Mouse (Mus musculus): ENCODE measurements around the gene Katnal1. TPM values are rescaled to one million over a fixed set of nuclear protein-coding genes. Genes with fewer than 3 reads are reported as not detected.

Katnal1 gene
- polyA plus RNA-seq, 1 experiment from 2014 or later: 4.3 TPM

GRCm38 (mm10) chr5:148831596-148832257, 97.4 kb downstream of the Katnal1 start:
- Histone ChIP-seq H3K9ac (replicated peaks; ENCODE audit: low read depth) (0 out of 2 replicates have a peak overlapping the region, but pooled peaks have one; percentile 1), H3K4me3 (ENCODE audit: low read depth, low read length) (peak overlapping the region; percentile 20; the same call in 1 of the 2 replicates), H3K27ac (ENCODE audit: low read length) (no peak overlapping the region), H3K4me1 (ENCODE audit: insufficient read depth, low read depth, low read length) (no peaks in the 10 kb centered on the region; the same call in 1 of the 2 replicates), H3K4me2 (replicated peaks; ENCODE audit: low read depth, low read length) (peak overlapping the region; percentile 49), H3K9me3 (ENCODE audit: low read length) (no peaks in the 10 kb centered on the region), H3K27me3 (replicated peaks; ENCODE audit: insufficient read depth, low read length) (0 out of 2 replicates have a peak, but pooled peaks cover 6% of the 10 kb centered on the region), H3K36me3 (ENCODE audit: insufficient read depth, low read length) (no peaks in the 10 kb centered on the region)
- DNase-seq (ENCODE audit: low spot score) (peak; percentile 62), ATAC-seq (peak; percentile 74)
- WGBS: 7% methylated on average over 23 of the region's 23 CpGs
- TF ChIP-seq CTCF (IDR thresholded peaks at IDR 0.05) (peak; percentile 84), EP300 (IDR thresholded peaks at IDR 0.05) (no peak)

GRCm38 (mm10) chr5:148831141-148831547, 98.0 kb downstream of the Katnal1 start:
- H3K27me3 ChIP-seq (replicated peaks; ENCODE audit: insufficient read depth, low read length): 0 out of 2 replicates have a peak, but pooled peaks cover 6% of the 10 kb centered on the region
- H3K36me3 ChIP-seq (ENCODE audit: insufficient read depth, low read length): no peaks in the 10 kb centered on the region
- TF ChIP-seq CTCF (IDR thresholded peaks at IDR 0.05) (no peak), EP300 (IDR thresholded peaks at IDR 0.05) (no peak)
- peak; percentile 33 for DNase-seq (ENCODE audit: low spot score)
- no peaks in the 10 kb centered on the region; the same call in 1 of the 2 replicates for H3K4me1 ChIP-seq (ENCODE audit: insufficient read depth, low read depth, low read length)
- H3K9me3 ChIP-seq (ENCODE audit: low read length): no peaks in the 10 kb centered on the region
- peak overlapping the region; percentile 49 for H3K4me2 ChIP-seq (replicated peaks; ENCODE audit: low read depth, low read length)
- H3K9ac ChIP-seq (replicated peaks; ENCODE audit: low read depth): 0 out of 2 replicates have a peak overlapping the region, but pooled peaks have one; percentile 1
- WGBS: 17% methylated on average over 9 of the region's 9 CpGs
- ATAC-seq: 0 out of 2 replicates have a peak, but pooled peaks have one; percentile 17
- H3K4me3 ChIP-seq (ENCODE audit: low read depth, low read length): peak overlapping the region; percentile 20; the same call in 1 of the 2 replicates
- no peak overlapping the region for H3K27ac ChIP-seq (ENCODE audit: low read length)

- ATAC-seq: no peak
- Histone ChIP-seq H3K27me3 (replicated peaks; ENCODE audit: insufficient read depth, low read length) (no peaks in the 10 kb centered on the region), H3K9me3 (ENCODE audit: low read length) (no peaks in the 10 kb centered on the region), H3K4me1 (ENCODE audit: insufficient read depth, low read depth, low read length) (no peaks in the 10 kb centered on the region), H3K27ac (ENCODE audit: low read length) (no peak overlapping the region), H3K9ac (replicated peaks; ENCODE audit: low read depth) (no peak overlapping the region), H3K36me3 (ENCODE audit: insufficient read depth, low read length) (no peaks in the 10 kb centered on the region), H3K4me2 (replicated peaks; ENCODE audit: low read depth, low read length) (no peak overlapping the region), H3K4me3 (ENCODE audit: low read depth, low read length) (no peak overlapping the region)
- no peak for DNase-seq (ENCODE audit: low spot score)
- TF ChIP-seq CTCF (IDR thresholded peaks at IDR 0.05) (no peak), EP300 (IDR thresholded peaks at IDR 0.05) (no peak)
- 60% methylated on average over 7 of the region's 7 CpGs for WGBS
Observed at GRCm38 (mm10) chr5:148825732-148826131, 103.4 kb downstream of the Katnal1 start.

- 76% methylated on average over 13 of the region's 13 CpGs for WGBS
- H3K9me3 ChIP-seq (ENCODE audit: low read length): no peaks in the 10 kb centered on the region
Observed at GRCm38 (mm10) chr5:148822772-148823171, 106.3 kb downstream of the Katnal1 start.

More at GRCm38 (mm10) chr5:148822772-148823171, 106.3 kb downstream of the Katnal1 start:
- no peaks in the 10 kb centered on the region for H3K4me1 ChIP-seq (ENCODE audit: insufficient read depth, low read depth, low read length)
- TF ChIP-seq EP300 (IDR thresholded peaks at IDR 0.05): no peak
- no peak for TF ChIP-seq CTCF (IDR thresholded peaks at IDR 0.05)
- H3K4me2 ChIP-seq (replicated peaks; ENCODE audit: low read depth, low read length): no peak overlapping the region
- H3K27me3 ChIP-seq (replicated peaks; ENCODE audit: insufficient read depth, low read length): no peaks in the 10 kb centered on the region
- DNase-seq (ENCODE audit: low spot score): no peak
- no peak overlapping the region for H3K4me3 ChIP-seq (ENCODE audit: low read depth, low read length)
- H3K9ac ChIP-seq (replicated peaks; ENCODE audit: low read depth): no peak overlapping the region
- no peak for ATAC-seq
- H3K36me3 ChIP-seq (ENCODE audit: insufficient read depth, low read length): no peaks in the 10 kb centered on the region
- no peak overlapping the region for H3K27ac ChIP-seq (ENCODE audit: low read length)

Other genes with a start within 250 kb of the Katnal1 start
- 0.78 and 1.2 TPM in 2 replicates for gene Gm42791, start 65.8 kb upstream of the Katnal1 start, polyA plus RNA-seq (2015; fragmentation: Nextera tagmentation; extraction: Ambion mirVana)